Mouse (Mus musculus) kidney, embryonic 15.5 days (tissue): Measurements from ENCODE around the gene Smyd1. TPM values are rescaled to one million over a fixed set of nuclear protein-coding genes. Genes with fewer than 3 reads are reported as not detected.
"Not testable (repeated sequence)": the region's sequence is repeated elsewhere in the genome, so short reads cannot be mapped to it uniquely, and the experiment has no call there.

Experiments
- ATAC-seq: fragments of 200-750 bp; cut with Nextera tagmentation; replicated peaks from 2 replicates; pipeline ENCODE4 v1.8.0; 2017; ENCODE audit warnings: moderate TSS enrichment; ENCODE audit not compliant: low FRiP score
- H3K27ac ChIP-seq: fragments of 300-500 bp; sonication (generic); 2 replicates; pipeline ENCODE4 v1.5.1; 2015; ENCODE audit warnings: mild to moderate bottlenecking, inconsistent platforms
- H3K27me3 ChIP-seq: fragments of 300-500 bp; sonication (generic); 2 replicates; pipeline ENCODE4 v1.6.1; 2015; ENCODE audit warnings: inconsistent platforms
- H3K36me3 ChIP-seq: fragments of 300-500 bp; sonication (generic); 2 replicates; pipeline ENCODE4 v1.6.1; 2015; ENCODE audit warnings: inconsistent platforms
- H3K4me1 ChIP-seq: fragments of 300-500 bp; sonication (generic); 2 replicates; pipeline ENCODE4 v1.6.1; 2015; ENCODE audit warnings: inconsistent platforms
- H3K4me2 ChIP-seq: fragments of 300-500 bp; sonication (generic); 2 replicates; pipeline ENCODE4 v1.6.1; 2015; ENCODE audit warnings: moderate library complexity, mild to moderate bottlenecking, inconsistent platforms
- H3K4me3 ChIP-seq: fragments of 300-500 bp; sonication (generic); replicated peaks from 2 replicates; pipeline ENCODE4 v1.5.1; 2015; ENCODE audit warnings: mild to moderate bottlenecking, inconsistent platforms
- H3K9ac ChIP-seq: fragments of 300-500 bp; sonication (generic); 2 replicates; pipeline ENCODE4 v1.6.1; 2015; ENCODE audit warnings: mild to moderate bottlenecking, inconsistent platforms
- H3K9me3 ChIP-seq: fragments of 300-500 bp; sonication (generic); replicated peaks from 2 replicates; pipeline ENCODE4 v1.6.1; 2016; ENCODE audit warnings: inconsistent platforms
- WGBS: fragments of 180-500 bp; shearing (Covaris S2); methylation state at CpG from one replicate; pipeline ENCODE4 v1.1.7; 2015; ENCODE audit warnings: mixed read lengths; 5-methylcytosine and 5-hydroxymethylcytosine counted together
- polyA plus RNA-seq: library from polyadenylated mRNA; unstranded; fragments of >200 nt; fragmentation: Nextera tagmentation; extraction: Ambion mirVana; gene quantifications from 2 replicates; pipeline ENCODE4 v1.2.1, GENCODE M21; 2015

Gene Smyd1
- polyA plus RNA-seq, 1 experiment from 2014 or later = 0.82 TPM

- peak overlapping the region; percentile 89 for H3K27ac ChIP-seq
- 19% methylated on average over 13 of the region's 14 CpGs for WGBS
- H3K27me3 ChIP-seq = no peaks in the 10 kb centered on the region
- peak overlapping the region; percentile 90 for H3K4me3 ChIP-seq
- no peaks in the 10 kb centered on the region for H3K36me3 ChIP-seq
- peaks cover 15% of the 10 kb centered on the region for H3K4me1 ChIP-seq
- H3K9ac ChIP-seq = peak overlapping the region; percentile 2; the same call in 1 of the 2 replicates
- H3K9me3 ChIP-seq = no peaks in the 10 kb centered on the region
- H3K4me2 ChIP-seq = peak overlapping the region; percentile 65
- ATAC-seq = peak; percentile 57
These were observed 51.6 kb downstream of the Smyd1 start for GRCm38 (mm10) chr6:71270301-71271056.

GRCm38 (mm10) chr6:71269686-71270050, 52.4 kb downstream of the Smyd1 start:
- H3K36me3 ChIP-seq, H3K27ac ChIP-seq, H3K27me3 ChIP-seq, H3K9ac ChIP-seq, H3K4me2 ChIP-seq, H3K4me3 ChIP-seq, H3K9me3 ChIP-seq, ATAC-seq: not testable (repeated sequence)
- 93% methylated on average over 6 of the region's 6 CpGs for WGBS
- peaks cover 15% of the 10 kb centered on the region for H3K4me1 ChIP-seq

GRCm38 (mm10) chr6:71268929-71269685, 52.9 kb downstream of the Smyd1 start:
- Histone ChIP-seq H3K27ac (0 out of 2 replicates have a peak overlapping the region, but pooled peaks have one; percentile 54), H3K9ac (no peak overlapping the region), H3K27me3 (no peaks in the 10 kb centered on the region), H3K9me3 (no peaks in the 10 kb centered on the region), H3K4me1 (peaks cover 15% of the 10 kb centered on the region), H3K36me3 (no peaks in the 10 kb centered on the region), H3K4me2 (no peak overlapping the region), H3K4me3 (no peak overlapping the region)
- ATAC-seq = no peak
- WGBS = 55% methylated on average over 7 of the region's 7 CpGs

GRCm38 (mm10) chr6:71267603-71268002, 54.4 kb downstream of the Smyd1 start:
- not testable (repeated sequence) for H3K27me3 ChIP-seq, ATAC-seq, H3K9ac ChIP-seq, H3K9me3 ChIP-seq, H3K4me3 ChIP-seq, H3K36me3 ChIP-seq, H3K27ac ChIP-seq, H3K4me2 ChIP-seq
- H3K4me1 ChIP-seq = peaks cover 10% of the 10 kb centered on the region
- WGBS = 84% methylated on average over 7 of the region's 7 CpGs

GRCm38 (mm10) chr6:71262142-71262833, 59.7 kb downstream of the Smyd1 start:
- Histone ChIP-seq H3K9me3 (no peaks in the 10 kb centered on the region), H3K4me3 (no peak overlapping the region), H3K27me3 (no peaks in the 10 kb centered on the region), H3K4me2 (no peak overlapping the region), H3K27ac (no peak overlapping the region), H3K36me3 (no peaks in the 10 kb centered on the region), H3K9ac (no peak overlapping the region), H3K4me1 (no peaks in the 10 kb centered on the region)
- WGBS = 67% methylated on average over 8 of the region's 8 CpGs
- no peak for ATAC-seq

- H3K36me3 ChIP-seq = no peaks in the 10 kb centered on the region
- no peak overlapping the region for H3K4me3 ChIP-seq
- H3K9me3 ChIP-seq = no peaks in the 10 kb centered on the region
- H3K9ac ChIP-seq = no peak overlapping the region
- ATAC-seq = no peak
- H3K27me3 ChIP-seq = no peaks in the 10 kb centered on the region
- no peak overlapping the region for H3K4me2 ChIP-seq
- 69% methylated on average over 3 of the region's 3 CpGs for WGBS
- no peaks in the 10 kb centered on the region for H3K4me1 ChIP-seq
- H3K27ac ChIP-seq = no peak overlapping the region
These were observed 61.0 kb downstream of the Smyd1 start for GRCm38 (mm10) chr6:71261060-71261459.

GRCm38 (mm10) chr6:71260051-71260640, 61.9 kb downstream of the Smyd1 start:
- Histone ChIP-seq H3K9ac (no peak overlapping the region), H3K4me3 (no peak overlapping the region), H3K4me2 (no peak overlapping the region), H3K27me3 (no peaks in the 10 kb centered on the region), H3K27ac (no peak overlapping the region), H3K4me1 (no peaks in the 10 kb centered on the region), H3K36me3 (no peaks in the 10 kb centered on the region), H3K9me3 (no peaks in the 10 kb centered on the region)
- whole genome bisulfite sequencing = 61% methylated on average over 6 of the region's 6 CpGs
- no peak for ATAC-seq

GRCm38 (mm10) chr6:71259166-71259565, 62.9 kb downstream of the Smyd1 start:
- Histone ChIP-seq H3K9ac (no peak overlapping the region), H3K4me1 (no peaks in the 10 kb centered on the region), H3K36me3 (no peaks in the 10 kb centered on the region), H3K27ac (no peak overlapping the region), H3K4me3 (no peak overlapping the region), H3K27me3 (no peaks in the 10 kb centered on the region), H3K4me2 (no peak overlapping the region), H3K9me3 (no peaks in the 10 kb centered on the region)
- ATAC-seq = no peak
- WGBS = 85% methylated on average over 4 of the region's 4 CpGs

GRCm38 (mm10) chr6:71258562-71258961, 63.5 kb downstream of the Smyd1 start:
- Histone ChIP-seq H3K27me3 (no peaks in the 10 kb centered on the region), H3K27ac (no peak overlapping the region), H3K4me3 (no peak overlapping the region), H3K4me1 (no peaks in the 10 kb centered on the region), H3K9ac (no peak overlapping the region), H3K9me3 (no peaks in the 10 kb centered on the region), H3K36me3 (no peaks in the 10 kb centered on the region), H3K4me2 (no peak overlapping the region)
- no peak for ATAC-seq
- WGBS = 85% methylated on average over 2 of the region's 2 CpGs

- H3K9ac ChIP-seq = no peak overlapping the region
- no peak overlapping the region for H3K27ac ChIP-seq
- no peak overlapping the region for H3K4me2 ChIP-seq
- H3K4me3 ChIP-seq = no peak overlapping the region
- no peaks in the 10 kb centered on the region for H3K36me3 ChIP-seq
- ATAC-seq = no peak
- H3K9me3 ChIP-seq = no peaks in the 10 kb centered on the region
- no peaks in the 10 kb centered on the region for H3K27me3 ChIP-seq
- H3K4me1 ChIP-seq = no peaks in the 10 kb centered on the region
- 50% methylated on average over 1 of the region's 1 CpGs for WGBS
These were observed 64.7 kb downstream of the Smyd1 start for GRCm38 (mm10) chr6:71257375-71257774.

- H3K27me3 ChIP-seq = no peaks in the 10 kb centered on the region
- no peak overlapping the region for H3K4me3 ChIP-seq
- H3K9me3 ChIP-seq = no peaks in the 10 kb centered on the region
- ATAC-seq = no peak
- H3K9ac ChIP-seq = no peak overlapping the region
- no peak overlapping the region for H3K4me2 ChIP-seq
- no peak overlapping the region for H3K27ac ChIP-seq
- 92% methylated on average over 10 of the region's 10 CpGs for WGBS
- H3K4me1 ChIP-seq = no peaks in the 10 kb centered on the region
- no peaks in the 10 kb centered on the region for H3K36me3 ChIP-seq
These were observed 65.9 kb downstream of the Smyd1 start for GRCm38 (mm10) chr6:71256166-71256565.

GRCm38 (mm10) chr6:71254456-71254855, 67.6 kb downstream of the Smyd1 start:
- 92% methylated on average over 6 of the region's 6 CpGs for WGBS
- no peak for ATAC-seq
- Histone ChIP-seq H3K4me1 (no peaks in the 10 kb centered on the region), H3K36me3 (no peaks in the 10 kb centered on the region), H3K27ac (no peak overlapping the region), H3K4me2 (no peak overlapping the region), H3K9ac (no peak overlapping the region), H3K9me3 (no peaks in the 10 kb centered on the region), H3K4me3 (no peak overlapping the region), H3K27me3 (no peaks in the 10 kb centered on the region)
